Mouse (Mus musculus) liver, embryonic 12.5 days (tissue): ENCODE data around the gene Ano1. TPM values are rescaled to one million over a fixed set of nuclear protein-coding genes. Genes with fewer than 3 reads are reported as not detected.

ENCODE experiments used
- ATAC-seq: fragments of 200-750 bp; cut with Nextera tagmentation; 2 replicates; pipeline ENCODE4 v1.8.0; 2017; ENCODE audit warnings: moderate number of reproducible peaks, mild to moderate bottlenecking, moderate library complexity
- H3K27ac ChIP-seq: fragments of 300-500 bp; sonication (generic); 2 replicates; pipeline ENCODE4 v1.5.1; 2016; ENCODE audit warnings: mild to moderate bottlenecking
- H3K27me3 ChIP-seq: fragments of 300-500 bp; sonication (generic); replicated peaks from 2 replicates; pipeline ENCODE4 v1.6.1; 2016; ENCODE audit warnings: mild to moderate bottlenecking, moderate library complexity
- H3K36me3 ChIP-seq: fragments of 300-500 bp; sonication (generic); 2 replicates; pipeline ENCODE4 v1.6.1; 2016; ENCODE audit warnings: mild to moderate bottlenecking, moderate library complexity
- H3K4me1 ChIP-seq: fragments of 300-500 bp; sonication (generic); 2 replicates; pipeline ENCODE4 v1.6.1; 2016
- H3K4me2 ChIP-seq: fragments of 300-500 bp; sonication (generic); 2 replicates; pipeline ENCODE4 v1.6.1; 2016; ENCODE audit warnings: mild to moderate bottlenecking, moderate library complexity
- H3K4me3 ChIP-seq: fragments of 300-500 bp; sonication (generic); 2 replicates; pipeline ENCODE4 v1.5.1; 2016; ENCODE audit warnings: mild to moderate bottlenecking, moderate library complexity
- H3K9ac ChIP-seq: fragments of 300-500 bp; sonication (generic); 2 replicates; pipeline ENCODE4 v1.6.1; 2016; ENCODE audit warnings: mild to moderate bottlenecking, moderate library complexity
- H3K9me3 ChIP-seq: fragments of 300-500 bp; sonication (generic); replicated peaks from 2 replicates; pipeline ENCODE4 v1.6.1; 2016; ENCODE audit warnings: mild to moderate bottlenecking, moderate library complexity
- WGBS: fragments of 180-500 bp; shearing (Covaris S2); methylation state at CpG from one replicate; pipeline ENCODE4 v1.1.7; 2016; ENCODE audit not compliant: insufficient replicate concordance; 5-methylcytosine and 5-hydroxymethylcytosine counted together
- polyA plus RNA-seq: library from polyadenylated mRNA; unstranded; fragments of >200 nt; fragmentation: Nextera tagmentation; extraction: Ambion mirVana; gene quantifications from 2 replicates; pipeline ENCODE4 v1.2.1, GENCODE M21; 2016

The Ano1 gene
- polyA plus RNA-seq, 1 experiment from 2014 or later, result 7.2 TPM

GRCm38 (mm10) chr7:144781337-144781736 is 29.6 kb upstream of the Ano1 start:
- ATAC-seq, result no peak
- Histone ChIP-seq H3K4me2 (no peak overlapping the region), H3K27me3 (peaks cover 14% of the 10 kb centered on the region), H3K4me1 (peaks cover 70% of the 10 kb centered on the region), H3K36me3 (no peaks in the 10 kb centered on the region), H3K9me3 (no peaks in the 10 kb centered on the region), H3K27ac (peak overlapping the region; percentile 99), H3K9ac (no peak overlapping the region), H3K4me3 (no peak overlapping the region)
- WGBS, result 64% methylated on average over 5 of the region's 5 CpGs

- WGBS, result 36% methylated on average over 8 of the region's 8 CpGs
Measured at GRCm38 (mm10) chr7:144780190-144780589, 28.4 kb upstream of the Ano1 start.

GRCm38 (mm10) chr7:144779691-144780090 is 27.9 kb upstream of the Ano1 start:
- Histone ChIP-seq H3K4me2 (no peak overlapping the region), H3K27ac (no peak overlapping the region), H3K4me3 (no peak overlapping the region), H3K9me3 (no peaks in the 10 kb centered on the region), H3K4me1 (peaks cover 64% of the 10 kb centered on the region), H3K36me3 (no peaks in the 10 kb centered on the region), H3K27me3 (peaks cover 25% of the 10 kb centered on the region), H3K9ac (no peak overlapping the region)
- ATAC-seq, result no peak
- WGBS, result 40% methylated on average over 2 of the region's 2 CpGs

More at GRCm38 (mm10) chr7:144780190-144780589, 28.4 kb upstream of the Ano1 start:
- H3K9ac ChIP-seq, result no peak overlapping the region
- H3K4me1 ChIP-seq, result peaks cover 68% of the 10 kb centered on the region
- no peaks in the 10 kb centered on the region for H3K9me3 ChIP-seq
- H3K27ac ChIP-seq, result no peak overlapping the region; the same call in 1 of the 2 replicates
- no peaks in the 10 kb centered on the region for H3K36me3 ChIP-seq
- ATAC-seq, result no peak
- no peak overlapping the region for H3K4me2 ChIP-seq
- H3K27me3 ChIP-seq, result peaks cover 22% of the 10 kb centered on the region
- no peak overlapping the region for H3K4me3 ChIP-seq

- no peak overlapping the region; the same call in 1 of the 2 replicates for H3K9ac ChIP-seq
- H3K27me3 ChIP-seq, result peaks cover 39% of the 10 kb centered on the region
- no peaks in the 10 kb centered on the region for H3K36me3 ChIP-seq
- H3K4me1 ChIP-seq, result peaks cover 45% of the 10 kb centered on the region
- no peaks in the 10 kb centered on the region for H3K9me3 ChIP-seq
- no peak for ATAC-seq
- no peak overlapping the region for H3K27ac ChIP-seq
- H3K4me3 ChIP-seq, result no peak overlapping the region
- no peak overlapping the region for H3K4me2 ChIP-seq
- 45% methylated on average over 4 of the region's 4 CpGs for WGBS
Measured at GRCm38 (mm10) chr7:144777805-144778204, 26.0 kb upstream of the Ano1 start.

- H3K27me3 ChIP-seq, result peaks cover 56% of the 10 kb centered on the region
- no peaks in the 10 kb centered on the region for H3K36me3 ChIP-seq
- H3K27ac ChIP-seq, result no peak overlapping the region
- H3K9ac ChIP-seq, result no peak overlapping the region
- peak; percentile 72 for ATAC-seq
- H3K4me1 ChIP-seq, result peaks cover 27% of the 10 kb centered on the region
- H3K4me3 ChIP-seq, result no peak overlapping the region
- H3K4me2 ChIP-seq, result no peak overlapping the region
- WGBS, result 37% methylated on average over 6 of the region's 6 CpGs
- no peaks in the 10 kb centered on the region for H3K9me3 ChIP-seq
Measured at GRCm38 (mm10) chr7:144775804-144776447, 24.2 kb upstream of the Ano1 start.

GRCm38 (mm10) chr7:144775214-144775613 is 23.4 kb upstream of the Ano1 start:
- no peak overlapping the region for H3K27ac ChIP-seq
- ATAC-seq, result no peak
- H3K27me3 ChIP-seq, result peaks cover 63% of the 10 kb centered on the region
- H3K36me3 ChIP-seq, result no peaks in the 10 kb centered on the region
- H3K9ac ChIP-seq, result no peak overlapping the region
- no peaks in the 10 kb centered on the region for H3K9me3 ChIP-seq
- 71% methylated on average over 3 of the region's 3 CpGs for WGBS
- H3K4me3 ChIP-seq, result no peak overlapping the region
- peaks cover 19% of the 10 kb centered on the region for H3K4me1 ChIP-seq
- no peak overlapping the region for H3K4me2 ChIP-seq

- Histone ChIP-seq H3K36me3 (no peaks in the 10 kb centered on the region), H3K4me3 (no peak overlapping the region), H3K9me3 (no peaks in the 10 kb centered on the region), H3K9ac (no peak overlapping the region), H3K4me2 (no peak overlapping the region), H3K4me1 (peaks cover 17% of the 10 kb centered on the region; the same call in 1 of the 2 replicates), H3K27me3 (peaks cover 73% of the 10 kb centered on the region), H3K27ac (no peak overlapping the region)
- no peak for ATAC-seq
- WGBS, result 35% methylated on average over 2 of the region's 2 CpGs
Measured at GRCm38 (mm10) chr7:144774283-144774682, 22.5 kb upstream of the Ano1 start.

GRCm38 (mm10) chr7:144770116-144770515 is 18.3 kb upstream of the Ano1 start:
- Histone ChIP-seq H3K27ac (no peak overlapping the region), H3K27me3 (peaks cover 74% of the 10 kb centered on the region), H3K9ac (no peak overlapping the region), H3K9me3 (no peaks in the 10 kb centered on the region), H3K36me3 (no peaks in the 10 kb centered on the region), H3K4me3 (no peak overlapping the region), H3K4me2 (no peak overlapping the region), H3K4me1 (0 out of 2 replicates have a peak, but pooled peaks cover 5% of the 10 kb centered on the region)
- ATAC-seq, result no peak
- 12% methylated on average over 3 of the region's 3 CpGs for WGBS

- 26% methylated on average over 9 of the region's 9 CpGs for WGBS
- Histone ChIP-seq H3K9me3 (no peaks in the 10 kb centered on the region), H3K4me1 (0 out of 2 replicates have a peak, but pooled peaks cover 5% of the 10 kb centered on the region), H3K36me3 (no peaks in the 10 kb centered on the region), H3K27me3 (peaks cover 71% of the 10 kb centered on the region), H3K9ac (no peak overlapping the region), H3K27ac (no peak overlapping the region), H3K4me3 (no peak overlapping the region), H3K4me2 (no peak overlapping the region)
- ATAC-seq, result no peak
Measured at GRCm38 (mm10) chr7:144769434-144770080, 17.8 kb upstream of the Ano1 start.

GRCm38 (mm10) chr7:144768845-144769244 is 17.1 kb upstream of the Ano1 start:
- Histone ChIP-seq H3K36me3 (no peaks in the 10 kb centered on the region), H3K9ac (no peak overlapping the region), H3K4me1 (0 out of 2 replicates have a peak, but pooled peaks cover 5% of the 10 kb centered on the region), H3K4me2 (no peak overlapping the region), H3K9me3 (no peaks in the 10 kb centered on the region), H3K4me3 (no peak overlapping the region), H3K27ac (no peak overlapping the region), H3K27me3 (peaks cover 66% of the 10 kb centered on the region)
- no peak for ATAC-seq
- WGBS, result 93% methylated on average over 1 of the region's 1 CpGs

GRCm38 (mm10) chr7:144764537-144765282 is 12.9 kb upstream of the Ano1 start:
- ATAC-seq, result no peak
- no peaks in the 10 kb centered on the region for H3K36me3 ChIP-seq
- H3K27ac ChIP-seq, result no peak overlapping the region
- peaks cover 57% of the 10 kb centered on the region for H3K27me3 ChIP-seq
- H3K9me3 ChIP-seq, result no peaks in the 10 kb centered on the region
- H3K9ac ChIP-seq, result no peak overlapping the region
- H3K4me3 ChIP-seq, result no peak overlapping the region
- H3K4me1 ChIP-seq, result peaks cover under 1% of the 10 kb centered on the region; the same call in 1 of the 2 replicates
- no peak overlapping the region for H3K4me2 ChIP-seq
- 70% methylated on average over 11 of the region's 11 CpGs for WGBS

- no peak overlapping the region for H3K9ac ChIP-seq
- WGBS, result 73% methylated on average over 2 of the region's 2 CpGs
- H3K4me3 ChIP-seq, result no peak overlapping the region
- no peak overlapping the region for H3K4me2 ChIP-seq
- no peak overlapping the region for H3K27ac ChIP-seq
- no peaks in the 10 kb centered on the region; the same call in 1 of the 2 replicates for H3K4me1 ChIP-seq
- no peaks in the 10 kb centered on the region for H3K36me3 ChIP-seq
- H3K9me3 ChIP-seq, result no peaks in the 10 kb centered on the region
- H3K27me3 ChIP-seq, result peaks cover 58% of the 10 kb centered on the region
- no peak for ATAC-seq
Measured at GRCm38 (mm10) chr7:144764013-144764412, 12.2 kb upstream of the Ano1 start.
